Mouse (Mus musculus) stomach, embryonic 14.5 days (tissue): ENCODE results near the gene Gm20388. TPM values are rescaled to one million over a fixed set of nuclear protein-coding genes. Genes with fewer than 3 reads are reported as not detected.

Experiments
- ATAC-seq: fragments of 200-750 bp; cut with Nextera tagmentation; 2 replicates; pipeline ENCODE4 v1.8.0; 2017; ENCODE audit warnings: low read depth, moderate TSS enrichment; ENCODE audit not compliant: insufficient number of reproducible peaks, insufficient read depth, low FRiP score
- H3K27ac ChIP-seq: fragments of 300-500 bp; sonication (generic); 2 replicates; pipeline ENCODE4 v1.5.1; 2014; ENCODE audit warnings: mild to moderate bottlenecking, low read length, moderate library complexity, mixed read lengths
- H3K27me3 ChIP-seq: fragments of 300-500 bp; sonication (generic); 2 replicates; pipeline ENCODE4 v1.6.1; 2014; ENCODE audit warnings: low read length, control low read depth, mixed read lengths; ENCODE audit not compliant: control insufficient read depth, insufficient read depth
- H3K36me3 ChIP-seq: fragments of 300-500 bp; sonication (generic); 2 replicates; pipeline ENCODE4 v1.6.1; 2014; ENCODE audit warnings: mild to moderate bottlenecking, control low read depth, low read length, moderate library complexity, mixed read lengths; ENCODE audit not compliant: control insufficient read depth, insufficient read depth
- H3K4me1 ChIP-seq: fragments of 300-500 bp; sonication (generic); 2 replicates; pipeline ENCODE4 v1.6.1; 2014; ENCODE audit warnings: low read length, control low read depth, mixed read lengths; ENCODE audit not compliant: control insufficient read depth, insufficient read depth
- H3K4me2 ChIP-seq: fragments of 300-500 bp; sonication (generic); replicated peaks from 2 replicates; pipeline ENCODE4 v1.6.1; 2014; ENCODE audit warnings: low read depth, low read length, control low read depth
- H3K4me3 ChIP-seq: fragments of 300-500 bp; sonication (generic); 2 replicates; pipeline ENCODE4 v1.5.1; 2014; ENCODE audit warnings: low read depth, low read length, control low read depth
- H3K9ac ChIP-seq: fragments of 300-500 bp; sonication (generic); replicated peaks from 2 replicates; pipeline ENCODE4 v1.6.1; 2014; ENCODE audit warnings: low read depth, mild to moderate bottlenecking, control low read depth, low read length, moderate library complexity, mixed read lengths
- H3K9me3 ChIP-seq: fragments of 300-500 bp; sonication (generic); 2 replicates; pipeline ENCODE4 v1.6.1; 2016; ENCODE audit warnings: low read depth, low read length, control low read depth; ENCODE audit not compliant: control insufficient read depth
- WGBS: fragments of 180-500 bp; shearing (Covaris S2); extraction: QIAGEN DNeasy Blood & Tissue Kit; methylation state at CpG from one replicate; pipeline ENCODE4 v1.1.7; 2014; 5-methylcytosine and 5-hydroxymethylcytosine counted together
- polyA plus RNA-seq: library from polyadenylated mRNA; unstranded; fragments of >200 nt; fragmentation: Nextera tagmentation; extraction: Ambion mirVana; gene quantifications from 2 replicates; pipeline ENCODE4 v1.2.1, GENCODE M21; 2014

Gene Gm20388
- polyA plus RNA-seq, 1 experiment from 2014 or later: 11.4 TPM

- Histone ChIP-seq H3K4me1 (no peaks in the 10 kb centered on the region), H3K9me3 (peaks cover 4% of the 10 kb centered on the region; the same call in 1 of the 2 replicates), H3K27me3 (no peaks in the 10 kb centered on the region), H3K27ac (no peak overlapping the region), H3K4me3 (no peak overlapping the region), H3K4me2 (no peak overlapping the region), H3K36me3 (peaks cover 49% of the 10 kb centered on the region), H3K9ac (no peak overlapping the region)
- 80% methylated on average over 9 of the region's 9 CpGs for WGBS
- no peak for ATAC-seq
Observed at GRCm38 (mm10) chr8:123505695-123506094, 3595.1 kb downstream of the Gm20388 start.

DNA sequence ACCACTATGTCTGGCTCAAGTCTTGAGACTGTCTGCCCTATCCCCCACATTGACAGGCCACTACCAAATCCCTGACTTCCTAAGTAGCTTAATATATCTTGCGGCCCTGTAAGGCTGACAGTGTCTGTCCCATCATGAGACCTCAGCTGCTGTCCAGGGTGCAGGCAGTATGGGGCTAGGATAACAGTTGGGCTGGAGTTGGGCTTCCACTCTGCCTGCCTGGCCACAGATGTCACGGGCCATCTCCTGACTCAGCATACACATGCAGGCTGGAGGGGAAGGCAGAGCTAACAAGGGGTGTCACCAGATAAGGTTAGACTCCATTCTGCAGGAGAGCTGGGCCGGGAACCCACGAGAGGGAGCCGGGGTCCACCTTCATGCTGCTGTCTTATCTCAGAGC, 3596.5 kb downstream of the Gm20388 start:
- ATAC-seq: no peak
- WGBS: 94% methylated on average over 5 of the region's 5 CpGs

GRCm38 (mm10) chr8:123510819-123511218, 3600.2 kb downstream of the Gm20388 start:
- WGBS: 75% methylated on average over 5 of the region's 5 CpGs
- no peaks in the 10 kb centered on the region; the same call in 1 of the 2 replicates for H3K4me1 ChIP-seq
- no peak for ATAC-seq

More for the DNA sequence above, 3596.5 kb downstream of the Gm20388 start:
- Histone ChIP-seq H3K9ac (no peak overlapping the region), H3K27ac (no peak overlapping the region), H3K36me3 (peaks cover 35% of the 10 kb centered on the region), H3K4me1 (no peaks in the 10 kb centered on the region), H3K27me3 (no peaks in the 10 kb centered on the region), H3K9me3 (peaks cover 4% of the 10 kb centered on the region; the same call in 1 of the 2 replicates), H3K4me2 (no peak overlapping the region), H3K4me3 (no peak overlapping the region)

GRCm38 (mm10) chr8:123514136-123514535, 3603.5 kb downstream of the Gm20388 start:
- Histone ChIP-seq H3K4me3 (peak overlapping the region; percentile 63), H3K4me1 (peaks cover 1% of the 10 kb centered on the region), H3K27me3 (peaks cover 12% of the 10 kb centered on the region; the same call in 1 of the 2 replicates), H3K9ac (peak overlapping the region; percentile 36; the same call in 1 of the 2 replicates), H3K27ac (no peak overlapping the region), H3K36me3 (peaks cover 6% of the 10 kb centered on the region), H3K9me3 (no peaks in the 10 kb centered on the region), H3K4me2 (peak overlapping the region; percentile 99)
- ATAC-seq: no peak
- WGBS: 3% methylated on average over 9 of the region's 9 CpGs

More at GRCm38 (mm10) chr8:123510819-123511218, 3600.2 kb downstream of the Gm20388 start:
- Histone ChIP-seq H3K9ac (no peak overlapping the region), H3K4me2 (no peak overlapping the region), H3K36me3 (peaks cover 12% of the 10 kb centered on the region), H3K27ac (no peak overlapping the region), H3K27me3 (peaks cover 12% of the 10 kb centered on the region; the same call in 1 of the 2 replicates), H3K9me3 (no peaks in the 10 kb centered on the region), H3K4me3 (no peak overlapping the region)

GRCm38 (mm10) chr8:123514781-123515539, 3604.3 kb downstream of the Gm20388 start, which contains the start of gene Dbndd1:
Gene Dbndd1 (minus strand): TSS chr8:123515463.
- ATAC-seq: peak; percentile 30; the same call in 1 of the 2 replicates
- Histone ChIP-seq H3K9me3 (no peaks in the 10 kb centered on the region), H3K4me1 (peaks cover 7% of the 10 kb centered on the region), H3K36me3 (no peaks in the 10 kb centered on the region), H3K27ac (no peak within 1 kb of the TSS), H3K4me3 (peak within 1 kb of the TSS; percentile 63), H3K4me2 (peak within 1 kb of the TSS; percentile 99), H3K9ac (peak within 1 kb of the TSS; percentile 36; the same call in 1 of the 2 replicates), H3K27me3 (peaks cover 12% of the 10 kb centered on the region; the same call in 1 of the 2 replicates)
- under 1% methylated on average over 59 of the region's 63 CpGs for WGBS

DNA sequence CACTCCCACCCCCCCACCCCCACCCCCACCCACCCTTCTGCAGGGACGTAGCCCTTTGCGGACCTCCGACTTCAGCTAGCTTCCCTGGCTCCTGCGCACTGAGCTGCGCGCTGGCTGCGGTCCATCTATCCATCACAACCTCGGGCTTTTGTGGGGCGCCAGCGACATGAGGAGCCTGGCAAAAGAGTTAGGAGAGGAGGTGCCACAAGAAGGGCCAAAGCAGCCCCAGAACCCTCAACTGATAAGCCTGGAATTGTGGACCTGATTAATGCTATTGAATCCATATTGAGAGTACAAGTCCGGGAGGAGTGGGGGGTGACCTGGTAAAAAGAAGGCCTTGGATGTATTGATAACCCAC, 3604.9 kb downstream of the Gm20388 start:
- no peak overlapping the region for H3K27ac ChIP-seq
- peaks cover 12% of the 10 kb centered on the region; the same call in 1 of the 2 replicates for H3K27me3 ChIP-seq
- under 1% methylated on average over 11 of the region's 11 CpGs for WGBS
- peak overlapping the region; percentile 63; the same call in 1 of the 2 replicates for H3K4me3 ChIP-seq
- peak overlapping the region; percentile 99 for H3K4me2 ChIP-seq
- H3K4me1 ChIP-seq: peaks cover 7% of the 10 kb centered on the region
- H3K9me3 ChIP-seq: no peaks in the 10 kb centered on the region
- no peak overlapping the region for H3K9ac ChIP-seq
- H3K36me3 ChIP-seq: no peaks in the 10 kb centered on the region; the same call in 1 of the 2 replicates
- ATAC-seq: no peak

DNA sequence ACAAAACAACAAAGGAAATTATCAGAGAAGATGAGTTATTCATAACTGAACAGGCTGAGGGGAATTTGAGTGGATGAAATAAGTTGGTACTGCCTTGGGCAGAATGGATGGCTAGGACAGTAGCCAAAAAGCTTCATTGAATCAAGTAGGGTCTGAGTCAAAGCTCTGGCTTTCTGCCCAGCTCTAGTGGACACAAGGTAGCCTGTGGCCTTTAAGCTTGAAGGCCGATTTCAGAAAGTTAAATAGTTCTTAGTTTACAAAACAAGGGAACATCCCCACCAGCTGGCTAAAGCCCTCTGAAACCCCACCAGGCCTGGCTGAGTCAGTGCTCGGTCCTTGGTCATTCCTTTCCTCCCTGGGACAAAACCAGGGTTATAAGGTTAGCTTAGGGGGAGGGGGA, 3606.0 kb downstream of the Gm20388 start:
- peaks cover 12% of the 10 kb centered on the region; the same call in 1 of the 2 replicates for H3K27me3 ChIP-seq
- no peak overlapping the region for H3K9ac ChIP-seq
- H3K4me2 ChIP-seq: no peak overlapping the region
- H3K4me1 ChIP-seq: peaks cover 7% of the 10 kb centered on the region
- no peak for ATAC-seq
- no peaks in the 10 kb centered on the region for H3K9me3 ChIP-seq
- no peak overlapping the region for H3K4me3 ChIP-seq
- peaks cover 3% of the 10 kb centered on the region; the same call in 1 of the 2 replicates for H3K36me3 ChIP-seq
- WGBS: 37% methylated on average over 2 of the region's 2 CpGs
- no peak overlapping the region for H3K27ac ChIP-seq

GRCm38 (mm10) chr8:123518172-123518571, 3607.5 kb downstream of the Gm20388 start:
- WGBS: 34% methylated on average over 10 of the region's 10 CpGs
- H3K4me2 ChIP-seq: peak overlapping the region; percentile 34
- peaks cover 12% of the 10 kb centered on the region; the same call in 1 of the 2 replicates for H3K27me3 ChIP-seq
- no peak overlapping the region for H3K27ac ChIP-seq
- H3K4me3 ChIP-seq: peak overlapping the region; percentile 86
- H3K4me1 ChIP-seq: peaks cover 7% of the 10 kb centered on the region
- H3K36me3 ChIP-seq: peaks cover 11% of the 10 kb centered on the region; the same call in 1 of the 2 replicates
- no peak overlapping the region for H3K9ac ChIP-seq
- ATAC-seq: no peak
- no peaks in the 10 kb centered on the region for H3K9me3 ChIP-seq
